Mouse (Mus musculus): ENCODE data around the gene Zbtb7b. TPM values are rescaled to one million over a fixed set of nuclear protein-coding genes. Genes with fewer than 3 reads are reported as not detected.

Gene Zbtb7b
- polyA plus RNA-seq, 1 experiment, result 47.0 TPM

DNA sequence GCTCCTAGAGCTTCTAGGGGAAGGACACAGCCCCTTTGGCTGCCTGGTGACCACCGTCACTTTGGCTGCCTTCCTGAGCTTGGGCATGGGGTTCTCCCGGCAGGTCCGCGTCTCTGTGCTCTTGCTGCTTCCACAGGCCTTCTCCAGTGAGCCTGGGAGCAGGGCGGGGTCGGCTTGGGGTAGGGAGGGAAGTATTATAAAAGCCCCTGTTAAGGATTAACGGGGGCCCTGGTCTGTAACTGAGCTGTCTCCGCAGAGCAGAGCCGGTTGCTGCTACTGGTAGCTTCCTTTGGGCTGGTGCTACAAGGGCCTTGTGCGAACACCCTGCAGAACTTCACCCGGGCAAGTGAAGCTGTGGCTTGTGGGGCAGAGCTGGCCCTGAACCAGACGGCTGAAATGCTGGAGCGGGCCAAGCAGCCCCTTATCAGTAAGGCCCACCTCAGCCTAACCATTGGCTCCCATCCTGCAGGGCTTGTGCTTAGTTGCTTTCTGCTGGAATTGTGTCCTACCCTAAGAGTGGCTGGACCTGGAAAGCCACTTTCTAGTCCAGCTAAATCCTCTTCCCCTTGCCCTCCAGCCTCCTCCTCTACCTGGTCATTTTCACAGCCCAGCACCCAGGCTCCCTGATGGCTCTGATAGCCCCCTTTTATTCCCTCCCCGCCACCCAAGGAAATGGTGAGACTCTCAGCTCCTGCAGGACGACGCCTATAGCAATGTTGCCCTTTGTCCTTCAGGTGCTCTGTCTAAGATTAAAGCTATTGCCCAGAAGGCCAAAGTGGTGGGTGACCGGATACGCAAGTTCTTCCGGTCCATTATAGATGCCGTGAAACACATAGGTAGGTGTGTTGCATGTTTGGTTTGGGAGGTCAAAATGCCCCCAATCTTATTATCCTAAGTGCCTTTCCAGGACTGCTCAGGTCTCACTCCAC, 28.8 kb downstream of the Zbtb7b start:
- Histone ChIP-seq H3K36me3 (ENCODE audit: control insufficient read depth, insufficient read depth) (no peaks in the 10 kb centered on the region), H3K27me3 (ENCODE audit: control insufficient read depth, insufficient read depth, insufficient read length) (peaks cover 42% of the 10 kb centered on the region)
- TF ChIP-seq TCF12 (IDR thresholded peaks at IDR 0.05; ENCODE audit: insufficient read depth, poor library complexity, severe bottlenecking) (no peak), TCF3 (IDR thresholded peaks at IDR 0.05; ENCODE audit: insufficient read length, low read depth) (no peak), MYOD1 (IDR thresholded peaks at IDR 0.05; ENCODE audit: control insufficient read depth in 1 of 3, insufficient read length in 2 of 3, low read depth in 2 of 3) (no peak), MYOG (IDR thresholded peaks at IDR 0.05; ENCODE audit: control insufficient read depth in 1 of 3, insufficient read depth in 1 of 3, insufficient read length in 2 of 3, low read depth in 2 of 3) (no peak), USF1 (IDR thresholded peaks at IDR 0.05; ENCODE audit: low read depth) (no peak), REST (IDR thresholded peaks at IDR 0.05; ENCODE audit: insufficient read depth, insufficient read length) (no peak)

DNA sequence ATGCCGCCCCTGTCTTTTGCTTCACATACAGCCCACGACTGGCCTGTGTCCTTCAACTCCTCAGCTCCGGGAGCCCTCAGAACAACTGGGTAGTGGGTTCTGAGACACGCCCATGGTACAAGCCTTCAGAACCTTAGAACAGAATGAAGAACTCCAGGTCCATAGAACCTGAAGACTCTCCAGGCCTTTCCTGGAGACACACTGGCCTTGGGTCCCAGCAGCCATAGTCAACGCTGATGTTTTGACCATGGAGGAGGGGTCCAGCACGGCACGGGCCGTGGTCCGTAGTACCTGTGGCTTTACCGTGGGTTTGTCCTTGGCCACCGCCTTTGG, 29.5 kb downstream of the Zbtb7b start, which contains the start of gene Dcst1:
Gene Dcst1, minus strand, starts transcription at position 101 of the 333 bp plus-strand sequence.
- Histone ChIP-seq H3K4me2 (ENCODE audit: low read depth) (no peak within 1 kb of the TSS), H3ac (ENCODE audit: control insufficient read depth, insufficient read length) (no peak within 1 kb of the TSS), H3K4me3 (no peak within 1 kb of the TSS), H3K27me3 (ENCODE audit: control insufficient read depth, insufficient read depth, insufficient read length) (peaks cover 42% of the 10 kb centered on the region), H3K36me3 (ENCODE audit: control insufficient read depth, insufficient read depth) (no peaks in the 10 kb centered on the region), H3K79me2 (ENCODE audit: control insufficient read depth, insufficient read depth) (no peaks in the 10 kb centered on the region)
- TF ChIP-seq MYOG (IDR thresholded peaks at IDR 0.05; ENCODE audit: control insufficient read depth in 1 of 3, insufficient read depth in 1 of 3, insufficient read length in 2 of 3, low read depth in 2 of 3) (no peak), TCF3 (IDR thresholded peaks at IDR 0.05; ENCODE audit: insufficient read length, low read depth) (no peak), MYOD1 (IDR thresholded peaks at IDR 0.05; ENCODE audit: control insufficient read depth in 1 of 3, insufficient read length in 2 of 3, low read depth in 2 of 3) (no peak), TCF12 (IDR thresholded peaks at IDR 0.05; ENCODE audit: insufficient read depth, poor library complexity, severe bottlenecking) (no peak), CEBPB (IDR thresholded peaks at IDR 0.05; ENCODE audit: insufficient read depth, poor library complexity, severe bottlenecking) (no peak), E2F4 (IDR thresholded peaks at IDR 0.05; ENCODE audit: insufficient read depth) (no peak), SRF (IDR thresholded peaks at IDR 0.05; ENCODE audit: control insufficient read depth, insufficient read length, low read depth) (no peak), USF1 (IDR thresholded peaks at IDR 0.05; ENCODE audit: low read depth) (no peak), REST (IDR thresholded peaks at IDR 0.05; ENCODE audit: insufficient read depth, insufficient read length) (no peak), MAX (IDR thresholded peaks at IDR 0.05; ENCODE audit: low read depth) (no peak), POLR2AphosphoS2 (IDR thresholded peaks at IDR 0.05; ENCODE audit: insufficient read length, low read depth) (no peak), POLR2A (IDR thresholded peaks at IDR 0.05; ENCODE audit: insufficient read length, low read depth) (no peak)

More for the DNA sequence above, 28.8 kb downstream of the Zbtb7b start:
- Histone ChIP-seq H3K4me2 (ENCODE audit: low read depth) (no peak overlapping the region), H3K79me2 (ENCODE audit: control insufficient read depth, insufficient read depth) (no peaks in the 10 kb centered on the region), H3K4me3 (no peak overlapping the region), H3ac (ENCODE audit: control insufficient read depth, insufficient read length) (no peak overlapping the region)

- Histone ChIP-seq H3K79me2 (ENCODE audit: control insufficient read depth, insufficient read depth) (no peaks in the 10 kb centered on the region), H3K4me2 (ENCODE audit: low read depth) (no peak overlapping the region), H3K27me3 (ENCODE audit: control insufficient read depth, insufficient read depth, insufficient read length) (peaks cover 42% of the 10 kb centered on the region), H3ac (ENCODE audit: control insufficient read depth, insufficient read length) (no peak overlapping the region), H3K36me3 (ENCODE audit: control insufficient read depth, insufficient read depth) (no peaks in the 10 kb centered on the region), H3K4me3 (no peak overlapping the region)
- TF ChIP-seq USF1 (IDR thresholded peaks at IDR 0.05; ENCODE audit: low read depth) (no peak), POLR2A (IDR thresholded peaks at IDR 0.05; ENCODE audit: insufficient read length, low read depth) (no peak), MYOG (IDR thresholded peaks at IDR 0.05; ENCODE audit: control insufficient read depth in 1 of 3, insufficient read depth in 1 of 3, insufficient read length in 2 of 3, low read depth in 2 of 3) (no peak), SRF (IDR thresholded peaks at IDR 0.05; ENCODE audit: control insufficient read depth, insufficient read length, low read depth) (no peak), REST (IDR thresholded peaks at IDR 0.05; ENCODE audit: insufficient read depth, insufficient read length) (no peak), TCF12 (IDR thresholded peaks at IDR 0.05; ENCODE audit: insufficient read depth, poor library complexity, severe bottlenecking) (no peak), E2F4 (IDR thresholded peaks at IDR 0.05; ENCODE audit: insufficient read depth) (no peak), MAX (IDR thresholded peaks at IDR 0.05; ENCODE audit: low read depth) (no peak), POLR2AphosphoS2 (IDR thresholded peaks at IDR 0.05; ENCODE audit: insufficient read length, low read depth) (no peak), MYOD1 (IDR thresholded peaks at IDR 0.05; ENCODE audit: control insufficient read depth in 1 of 3, insufficient read length in 2 of 3, low read depth in 2 of 3) (no peak), CEBPB (IDR thresholded peaks at IDR 0.05; ENCODE audit: insufficient read depth, poor library complexity, severe bottlenecking) (no peak), TCF3 (IDR thresholded peaks at IDR 0.05; ENCODE audit: insufficient read length, low read depth) (no peak)
Observed at GRCm38 (mm10) chr3:89364631-89365030, 29.9 kb downstream of the Zbtb7b start.

DNA sequence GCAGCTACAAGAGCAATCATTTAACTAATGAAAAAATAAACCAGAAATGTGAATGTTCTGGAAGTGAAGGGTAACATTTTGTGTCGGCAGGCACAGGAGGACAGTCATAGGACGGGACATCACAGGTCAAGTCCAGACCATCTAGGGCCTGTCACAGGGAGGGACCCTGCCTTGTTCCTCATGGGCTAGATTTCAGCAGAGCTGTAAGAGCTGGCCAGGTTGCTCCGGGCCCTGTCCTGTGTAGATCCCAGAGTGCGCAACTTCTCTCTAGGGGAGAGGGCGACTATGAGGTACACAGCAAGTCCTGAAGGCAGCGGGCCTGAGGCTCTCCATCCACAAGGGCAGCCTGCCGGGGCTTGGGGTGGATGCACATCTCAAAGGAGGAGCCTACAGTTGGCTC, 32.9 kb downstream of the Zbtb7b start, which contains the start of gene Dcst2:
Gene Dcst2, plus strand, starts transcription at position 301 of the 400 bp plus-strand sequence.
- no peaks in the 10 kb centered on the region for H3K36me3 ChIP-seq (ENCODE audit: control insufficient read depth, insufficient read depth)
- H3K4me3 ChIP-seq, result no peak within 1 kb of the TSS
- H3ac ChIP-seq (ENCODE audit: control insufficient read depth, insufficient read length), result no peak within 1 kb of the TSS
- H3K79me2 ChIP-seq (ENCODE audit: control insufficient read depth, insufficient read depth), result no peaks in the 10 kb centered on the region
- H3K27me3 ChIP-seq (ENCODE audit: control insufficient read depth, insufficient read depth, insufficient read length), result peaks cover 22% of the 10 kb centered on the region
- H3K4me2 ChIP-seq (ENCODE audit: low read depth), result no peak within 1 kb of the TSS
- TF ChIP-seq REST (IDR thresholded peaks at IDR 0.05; ENCODE audit: insufficient read depth, insufficient read length), result no peak
- TF ChIP-seq SRF (IDR thresholded peaks at IDR 0.05; ENCODE audit: control insufficient read depth, insufficient read length, low read depth), result no peak
- TF ChIP-seq MAX (IDR thresholded peaks at IDR 0.05; ENCODE audit: low read depth), result no peak
- TF ChIP-seq MYOG (IDR thresholded peaks at IDR 0.05; ENCODE audit: control insufficient read depth in 1 of 3, insufficient read depth in 1 of 3, insufficient read length in 2 of 3, low read depth in 2 of 3), result no peak
- TF ChIP-seq CEBPB (IDR thresholded peaks at IDR 0.05; ENCODE audit: insufficient read depth, poor library complexity, severe bottlenecking), result no peak
- no peak for TF ChIP-seq TCF3 (IDR thresholded peaks at IDR 0.05; ENCODE audit: insufficient read length, low read depth)
- no peak for TF ChIP-seq MYOD1 (IDR thresholded peaks at IDR 0.05; ENCODE audit: control insufficient read depth in 1 of 3, insufficient read length in 2 of 3, low read depth in 2 of 3)
- TF ChIP-seq POLR2A (IDR thresholded peaks at IDR 0.05; ENCODE audit: insufficient read length, low read depth), result no peak
- no peak for TF ChIP-seq POLR2AphosphoS2 (IDR thresholded peaks at IDR 0.05; ENCODE audit: insufficient read length, low read depth)
- TF ChIP-seq E2F4 (IDR thresholded peaks at IDR 0.05; ENCODE audit: insufficient read depth), result no peak
- TF ChIP-seq TCF12 (IDR thresholded peaks at IDR 0.05; ENCODE audit: insufficient read depth, poor library complexity, severe bottlenecking), result no peak
- no peak for TF ChIP-seq USF1 (IDR thresholded peaks at IDR 0.05; ENCODE audit: low read depth)

All from myocyte (in vitro differentiated cells).